Mouse (Mus musculus): ENCODE results near the gene Vapa. TPM values are rescaled to one million over a fixed set of nuclear protein-coding genes. Genes with fewer than 3 reads are reported as not detected.

The Vapa gene
- total and polyA plus RNA-seq, 3 experiments, result 51.4 to 158 (median 151) TPM

GRCm38 (mm10) chr17:65556798-65557197 is 56.6 kb downstream of the Vapa start:
- no peaks in the 10 kb centered on the region for H3K79me2 ChIP-seq (replicated peaks; ENCODE audit: control insufficient read depth, extremely low read depth, insufficient read depth, poor library complexity, severe bottlenecking)
- DNase-seq (ENCODE audit: extremely low read depth), result no peak
- in situ Hi-C loops (cut with MboI; ENCODE audit: low pct_ligation_motif_present, low pct_unique_long_range_greater_than_20kb, low sequenced_read_pairs), result no loop called here
- peaks cover 5 to 18% of the 10 kb centered on the region in 2 experiments; a peak in 3 of 4 replicates for H3K4me1 ChIP-seq (ENCODE audit: control insufficient read depth in 1 of 2, insufficient read depth in 2 of 2)
- H3K27ac ChIP-seq (ENCODE audit: insufficient read depth, low read depth), result no peak overlapping the region
- dilution Hi-C loops (cut with MboI; ENCODE audit: extremely low pct_ligation_motif_present, extremely low pct_unique_long_range_greater_than_20kb, low sequenced_read_pairs), result no loop called here
- H3K9ac ChIP-seq (ENCODE audit: insufficient read depth, low read depth), result no peak overlapping the region
- no peaks in the 10 kb centered on the region for H3K27me3 ChIP-seq (replicated peaks)
- H3K9me3 ChIP-seq (replicated peaks; ENCODE audit: low read length), result no peaks in the 10 kb centered on the region
- no peak for TF ChIP-seq KAT2A (IDR thresholded peaks at IDR 0.05; ENCODE audit: insufficient replicate concordance, low read length)
- no peak for TF ChIP-seq JUN (IDR thresholded peaks at IDR 0.05; ENCODE audit: insufficient read depth, low read depth, low read length)
- TF ChIP-seq NRF1 (IDR thresholded peaks at IDR 0.05; ENCODE audit: low read depth, low read length), result no peak
- TF ChIP-seq ZNF384 (IDR thresholded peaks at IDR 0.05; ENCODE audit: low read depth, low read length), result no peak
- TF ChIP-seq MYC (IDR thresholded peaks at IDR 0.05; ENCODE audit: low read depth, low read length), result no peak
- TF ChIP-seq ZKSCAN1 (IDR thresholded peaks at IDR 0.05; ENCODE audit: borderline replicate concordance, low read depth, low read length), result no peak
- no peak for TF ChIP-seq USF1 (IDR thresholded peaks at IDR 0.05; ENCODE audit: low read depth, low read length)
- no peak for TF ChIP-seq RAD21 (IDR thresholded peaks at IDR 0.05; ENCODE audit: low read depth, low read length)
- no peak for TF ChIP-seq MXI1 (IDR thresholded peaks at IDR 0.05; ENCODE audit: low read depth, low read length)
- TF ChIP-seq UBTF (IDR thresholded peaks at IDR 0.05; ENCODE audit: low read depth, low read length), result no peak
- TF ChIP-seq JUND (conservative IDR thresholded peaks at IDR 0.05; ENCODE audit: low read depth, low read length), result no peak
- peak overlapping the region; percentile 31; the same call in 1 of the 2 replicates for H3K4me2 ChIP-seq (ENCODE audit: insufficient read depth, low read depth, poor library complexity, severe bottlenecking)
- no peaks in the 10 kb centered on the region for H3K36me3 ChIP-seq (replicated peaks in 1 of 2; ENCODE audit: control insufficient read depth in 1 of 2, insufficient read depth in 1 of 2, low read length in 1 of 2)
- no peak overlapping the region for H3K4me3 ChIP-seq (replicated peaks in 1 of 3; ENCODE audit: low read depth in 2 of 3, low read length in 2 of 3, poor library complexity in 1 of 3)

DNA sequence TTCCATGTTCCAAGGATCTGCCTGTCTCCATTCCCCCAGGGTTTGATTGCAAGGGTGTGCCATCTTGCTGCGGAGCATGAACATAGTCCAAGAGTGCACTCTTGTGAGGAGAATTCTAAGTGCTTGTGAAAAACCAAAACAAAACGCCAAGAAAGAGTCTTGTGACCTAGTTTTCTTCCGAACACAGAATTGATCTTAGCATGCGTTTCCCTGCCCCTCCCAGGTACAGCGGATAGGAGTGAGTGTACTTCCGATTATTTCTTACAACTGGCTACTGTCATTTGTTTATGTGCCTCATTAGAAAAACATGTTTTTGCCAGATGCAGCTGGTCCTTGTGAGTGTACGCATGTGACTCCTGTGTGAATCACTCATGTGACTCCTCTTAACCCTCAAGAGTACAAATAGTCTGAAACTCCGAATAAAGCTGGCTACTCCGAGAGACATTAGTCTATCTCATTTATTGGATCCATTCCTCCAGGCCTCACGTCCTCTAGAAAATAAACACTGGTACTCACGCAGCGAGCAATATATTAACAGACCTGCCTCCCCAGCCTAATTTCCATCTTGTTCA is 60.8 kb downstream of the Vapa start:
- Histone ChIP-seq H3K9ac (ENCODE audit: insufficient read depth, low read depth) (no peak overlapping the region), H3K4me3 (replicated peaks in 1 of 3; ENCODE audit: low read depth in 2 of 3, low read length in 2 of 3, poor library complexity in 1 of 3) (no peak overlapping the region), H3K27me3 (replicated peaks) (no peaks in the 10 kb centered on the region), H3K9me3 (replicated peaks; ENCODE audit: low read length) (no peaks in the 10 kb centered on the region), H3K4me2 (ENCODE audit: insufficient read depth, low read depth, poor library complexity, severe bottlenecking) (no peak overlapping the region), H3K27ac (ENCODE audit: insufficient read depth, low read depth) (no peak overlapping the region), H3K79me2 (replicated peaks; ENCODE audit: control insufficient read depth, extremely low read depth, insufficient read depth, poor library complexity, severe bottlenecking) (no peaks in the 10 kb centered on the region), H3K36me3 (replicated peaks in 1 of 2; ENCODE audit: control insufficient read depth in 1 of 2, insufficient read depth in 1 of 2, low read length in 1 of 2) (no peaks in the 10 kb centered on the region), H3K4me1 (ENCODE audit: control insufficient read depth in 1 of 2, insufficient read depth in 2 of 2) (peaks cover 0 to 8% of the 10 kb centered on the region in 2 experiments; a peak in 1 of 4 replicates)
- in situ Hi-C loops (cut with MboI; ENCODE audit: low pct_ligation_motif_present, low pct_unique_long_range_greater_than_20kb, low sequenced_read_pairs) (no loop called here), dilution Hi-C loops (cut with MboI; ENCODE audit: extremely low pct_ligation_motif_present, extremely low pct_unique_long_range_greater_than_20kb, low sequenced_read_pairs) (no loop called here)
- TF ChIP-seq PAX5 (IDR thresholded peaks at IDR 0.05; ENCODE audit: low read length) (no peak), RCOR1 (conservative IDR thresholded peaks at IDR 0.05; ENCODE audit: low read depth, low read length) (no peak), USF1 (IDR thresholded peaks at IDR 0.05; ENCODE audit: low read depth, low read length) (no peak), KAT2A (IDR thresholded peaks at IDR 0.05; ENCODE audit: insufficient replicate concordance, low read length) (no peak), HCFC1 (IDR thresholded peaks at IDR 0.05; ENCODE audit: low read depth, low read length) (no peak), MAX (IDR thresholded peaks at IDR 0.05; ENCODE audit: low read length) (no peak), TBP (conservative IDR thresholded peaks at IDR 0.05; ENCODE audit: low read depth, low read length) (no peak), POLR2A (IDR thresholded peaks at IDR 0.05; ENCODE audit: low read depth, low read length) (no peak), MAZ (IDR thresholded peaks at IDR 0.05; ENCODE audit: low read depth, low read length) (no peak), MEF2A (IDR thresholded peaks at IDR 0.05; ENCODE audit: borderline replicate concordance, low read depth, low read length) (no peak), ZKSCAN1 (IDR thresholded peaks at IDR 0.05; ENCODE audit: borderline replicate concordance, low read depth, low read length) (no peak), MAFK (IDR thresholded peaks at IDR 0.05; ENCODE audit: insufficient replicate concordance, low read length) (no peak)
- DNase-seq (ENCODE audit: extremely low read depth), result no peak

All from CH12.LX (cell line).